Comparison of ENCODE assay signal across 8 mouse cellular contexts in genomic region chr2:35679812-35680672, GRCm38 (mm10).
DNase-seq lines count a peak whose midpoint lies in the region; ATAC-seq lines count a peak whose summit lies in the region.

No protein-coding gene starts in this region.

- no peak overlapping the region for H3K4me3 ChIP-seq in forebrain, embryonic 13.5 days
- no peak overlapping the region for H3K4me3 ChIP-seq in forebrain, embryonic 15.5 days
- no peak overlapping the region for H3K4me3 ChIP-seq in heart, embryonic 11.5 days (ENCODE audit: low read depth, low read length)

- 20% methylated on average over 10 of the region's 10 CpGs for WGBS in forebrain, embryonic 13.5 days
- 25% methylated on average over 10 of the region's 10 CpGs for WGBS in forebrain, embryonic 15.5 days
- 26% methylated on average over 10 of the region's 10 CpGs for WGBS in heart, embryonic 11.5 days (ENCODE audit: insufficient replicate concordance)

- no peak for ATAC-seq in forebrain, embryonic 13.5 days
- no peak for ATAC-seq in forebrain, embryonic 15.5 days (replicated peaks)
- no peak for ATAC-seq in heart, embryonic 11.5 days (replicated peaks; ENCODE audit: insufficient number of reproducible peaks, low FRiP score, low TSS enrichment)
- peak; percentile 86 for ATAC-seq in megakaryocyte, adult 5-6 weeks (ENCODE audit: poor library complexity, severe bottlenecking)

- DNase-seq in adrenal gland, postnatal 10 days = peak; percentile 81
- peak; percentile 70 for DNase-seq in kidney, postnatal 14 days
- no peak for DNase-seq in retina, postnatal 1 day
- DNase-seq in gastrocnemius, postnatal 36 days = no peak

- H3K27ac ChIP-seq in forebrain, embryonic 13.5 days = peak overlapping the region; percentile 42; the same call in 1 of the 2 replicates
- no peak overlapping the region for H3K27ac ChIP-seq in forebrain, embryonic 15.5 days (replicated peaks)
- H3K27ac ChIP-seq in heart, embryonic 11.5 days (ENCODE audit: low read depth, low read length) = peak overlapping the region; percentile 68

- no peak overlapping the region for H3K4me2 ChIP-seq in forebrain, embryonic 13.5 days
- no peak overlapping the region for H3K4me2 ChIP-seq in forebrain, embryonic 15.5 days (replicated peaks)
- H3K4me2 ChIP-seq in heart, embryonic 11.5 days = peak overlapping the region; percentile 36

- H3K9ac ChIP-seq in forebrain, embryonic 13.5 days = no peak overlapping the region
- no peak overlapping the region for H3K9ac ChIP-seq in forebrain, embryonic 15.5 days (replicated peaks)
- 0 out of 2 replicates have a peak overlapping the region, but pooled peaks have one; percentile 39 for H3K9ac ChIP-seq in heart, embryonic 11.5 days (ENCODE audit: low read depth, low read length)

- H3K27me3 ChIP-seq in forebrain, embryonic 13.5 days = no peaks in the 10 kb centered on the region
- H3K27me3 ChIP-seq in forebrain, embryonic 15.5 days = no peaks in the 10 kb centered on the region
- H3K27me3 ChIP-seq in heart, embryonic 11.5 days (ENCODE audit: control insufficient read depth, insufficient read depth, low read length) = no peaks in the 10 kb centered on the region

- no peaks in the 10 kb centered on the region for H3K36me3 ChIP-seq in forebrain, embryonic 13.5 days (ENCODE audit: poor library complexity, severe bottlenecking)
- no peaks in the 10 kb centered on the region for H3K36me3 ChIP-seq in forebrain, embryonic 15.5 days
- no peaks in the 10 kb centered on the region for H3K36me3 ChIP-seq in heart, embryonic 11.5 days (ENCODE audit: control insufficient read depth, insufficient read depth, low read length)

- H3K4me1 ChIP-seq in forebrain, embryonic 13.5 days = peaks cover 95% of the 10 kb centered on the region
- H3K4me1 ChIP-seq in forebrain, embryonic 15.5 days = peaks cover 94% of the 10 kb centered on the region
- H3K4me1 ChIP-seq in heart, embryonic 11.5 days (ENCODE audit: control insufficient read depth, insufficient read depth, low read length) = peaks cover 98% of the 10 kb centered on the region

- H3K9me3 ChIP-seq in forebrain, embryonic 13.5 days (replicated peaks) = no peaks in the 10 kb centered on the region
- H3K9me3 ChIP-seq in forebrain, embryonic 15.5 days = no peaks in the 10 kb centered on the region
- no peaks in the 10 kb centered on the region for H3K9me3 ChIP-seq in heart, embryonic 11.5 days (replicated peaks; ENCODE audit: control insufficient read depth, low read length)

- intact Hi-C loops in gastrocnemius, postnatal 36 days (cut with DNase I) = no loop called here

Comparison
In these comparisons a context has a peak if more than half of its experiments do, and no peak if none do; other contexts are left out.
1. DNase-seq: peak in adrenal gland, postnatal 10 days (single experiment) and kidney, postnatal 14 days (single experiment); none in retina, postnatal 1 day (single experiment) and gastrocnemius, postnatal 36 days (0 of 2).